Mouse (Mus musculus): ENCODE measurements at regions not wholly inside any gene's neighbourhood (a gene's known extent, or its start where the extent isn't known, plus 50 kb on each side); places are given as distances from the start of the nearest gene placed in this dataset.

- in situ Hi-C loops (cut with MboI, MseI) = no loop called here
Measured at GRCm38 (mm10) chr15:36945309-36945708, 62.3 kb downstream of the Zfp706 start.

- in situ Hi-C loops (cut with MboI, MseI) = no loop called here
Measured at GRCm38 (mm10) chr15:36944556-36945171, 62.9 kb downstream of the Zfp706 start.

GRCm38 (mm10) chr15:36943492-36944112, 64.0 kb downstream of the Zfp706 start:
- in situ Hi-C loops (cut with MboI, MseI) = no loop called here

- in situ Hi-C loops (cut with MboI, MseI) = no loop called here
Measured at GRCm38 (mm10) chr15:36942261-36942660, 65.3 kb downstream of the Zfp706 start.

GRCm38 (mm10) chr15:36941741-36942140, 65.8 kb downstream of the Zfp706 start:
- in situ Hi-C loops (cut with MboI, MseI) = no loop called here

GRCm38 (mm10) chr15:36939608-36940007, 68.0 kb downstream of the Zfp706 start:
- in situ Hi-C loops (cut with MboI, MseI) = no loop called here

- in situ Hi-C loops (cut with MboI, MseI) = no loop called here
Measured at GRCm38 (mm10) chr15:36939153-36939552, 68.4 kb downstream of the Zfp706 start.

- in situ Hi-C loops (cut with MboI, MseI) = no loop called here
Measured at GRCm38 (mm10) chr15:36938511-36939150, 68.9 kb downstream of the Zfp706 start.

GRCm38 (mm10) chr15:36937757-36938498, 69.6 kb downstream of the Zfp706 start:
- in situ Hi-C loops (cut with MboI, MseI) = no loop called here

- in situ Hi-C loops (cut with MboI, MseI) = no loop called here
Measured at GRCm38 (mm10) chr15:36937067-36937657, 70.4 kb downstream of the Zfp706 start.

- in situ Hi-C loops (cut with MboI, MseI) = no loop called here
Measured at GRCm38 (mm10) chr15:36934801-36935200, 72.8 kb downstream of the Zfp706 start.

- in situ Hi-C loops (cut with MboI, MseI) = no loop called here
Measured at GRCm38 (mm10) chr15:36933581-36933991, 74.0 kb downstream of the Zfp706 start.

GRCm38 (mm10) chr15:36931460-36931859, 76.1 kb downstream of the Zfp706 start:
- in situ Hi-C loops (cut with MboI, MseI) = no loop called here

- in situ Hi-C loops (cut with MboI, MseI) = no loop called here
Measured at GRCm38 (mm10) chr15:36930433-36930832, 77.1 kb downstream of the Zfp706 start.

GRCm38 (mm10) chr15:36929786-36930185, 77.8 kb downstream of the Zfp706 start:
- in situ Hi-C loops (cut with MboI, MseI) = no loop called here

GRCm38 (mm10) chr15:36929088-36929487, 78.5 kb downstream of the Zfp706 start:
- in situ Hi-C loops (cut with MboI, MseI) = no loop called here

- in situ Hi-C loops (cut with MboI, MseI) = no loop called here
Measured at GRCm38 (mm10) chr15:36928678-36929077, 78.9 kb downstream of the Zfp706 start.

GRCm38 (mm10) chr15:36927436-36927835, 80.1 kb downstream of the Zfp706 start:
- in situ Hi-C loops (cut with MboI, MseI) = no loop called here

- in situ Hi-C loops (cut with MboI, MseI) = no loop called here
Measured at GRCm38 (mm10) chr15:36924171-36924570, 83.4 kb downstream of the Zfp706 start.

- in situ Hi-C loops (cut with MboI, MseI) = no loop called here
Measured at GRCm38 (mm10) chr15:36921384-36921783, 86.2 kb downstream of the Zfp706 start.

GRCm38 (mm10) chr15:36920886-36921285, 86.7 kb downstream of the Zfp706 start:
- in situ Hi-C loops (cut with MboI, MseI) = no loop called here

GRCm38 (mm10) chr15:36919704-36920103, 87.9 kb downstream of the Zfp706 start:
- in situ Hi-C loops (cut with MboI, MseI) = no loop called here
